Mouse (Mus musculus) stomach, postnatal 0 days (tissue): Measurements from ENCODE around the gene Mroh2b. TPM values are rescaled to one million over a fixed set of nuclear protein-coding genes. Genes with fewer than 3 reads are reported as not detected.

Source experiments
- ATAC-seq: fragments of 200-750 bp; cut with Nextera tagmentation; 2 replicates; pipeline ENCODE4 v1.8.0; 2017; ENCODE audit not compliant: low FRiP score, low TSS enrichment
- DNase-seq: peaks from one replicate; pipeline ENCODE4 v3.0.0-alpha.2; 2016; ENCODE audit warnings: low spot score
- H3K27ac ChIP-seq: fragments of 300-500 bp; sonication (generic); replicated peaks from 2 replicates; pipeline ENCODE4 v1.5.1; 2014; ENCODE audit warnings: mild to moderate bottlenecking, control low read depth
- H3K27me3 ChIP-seq: fragments of 300-500 bp; sonication (generic); 2 replicates; pipeline ENCODE4 v1.6.1; 2014; ENCODE audit warnings: low read length; ENCODE audit not compliant: control insufficient read depth, insufficient read depth
- H3K36me3 ChIP-seq: fragments of 300-500 bp; sonication (generic); 2 replicates; pipeline ENCODE4 v1.6.1; 2014; ENCODE audit warnings: low read length, mixed read lengths; ENCODE audit not compliant: control insufficient read depth, insufficient read depth
- H3K4me1 ChIP-seq: fragments of 300-500 bp; sonication (generic); replicated peaks from 2 replicates; pipeline ENCODE4 v1.6.1; 2014; ENCODE audit warnings: antibody characterized with exemption; ENCODE audit not compliant: control insufficient read depth, insufficient read depth
- H3K4me2 ChIP-seq: fragments of 300-500 bp; sonication (generic); replicated peaks from 2 replicates; pipeline ENCODE4 v1.6.1; 2014; ENCODE audit warnings: low read depth, mild to moderate bottlenecking, control low read depth, moderate library complexity
- H3K4me3 ChIP-seq: fragments of 300-500 bp; sonication (generic); 2 replicates; pipeline ENCODE4 v1.5.1; 2014; ENCODE audit warnings: low read depth, low read length, control low read depth
- H3K9ac ChIP-seq: fragments of 300-500 bp; sonication (generic); 2 replicates; pipeline ENCODE4 v1.6.1; 2014; ENCODE audit warnings: mild to moderate bottlenecking, low read length, control low read depth, mixed read lengths
- H3K9me3 ChIP-seq: fragments of 300-500 bp; sonication (generic); 2 replicates; pipeline ENCODE4 v1.6.1; 2016; ENCODE audit warnings: low read length; ENCODE audit not compliant: control insufficient read depth
- CTCF ChIP-seq: IDR thresholded peaks from 2 replicates; pipeline ENCODE4 v1.5.1; 2016; ENCODE audit warnings: antibody characterized with exemption, low read depth, mild to moderate bottlenecking, moderate library complexity
- EP300 ChIP-seq: optimal IDR thresholded peaks from 2 replicates; pipeline ENCODE3; 2016; ENCODE audit warnings: antibody characterized with exemption
- WGBS: fragments of 180-500 bp; shearing (Covaris S2); extraction: QIAGEN DNeasy Blood & Tissue Kit; methylation state at CpG from one replicate; pipeline ENCODE4 v1.1.7; 2014; 5-methylcytosine and 5-hydroxymethylcytosine counted together
- polyA plus RNA-seq: library from polyadenylated mRNA; unstranded; fragments of >200 nt; fragmentation: Nextera tagmentation; extraction: Ambion mirVana; gene quantifications from 2 replicates; pipeline ENCODE4 v1.2.1, GENCODE M21; 2015

The Mroh2b gene
- not detected in 2 replicates for polyA plus RNA-seq

DNA sequence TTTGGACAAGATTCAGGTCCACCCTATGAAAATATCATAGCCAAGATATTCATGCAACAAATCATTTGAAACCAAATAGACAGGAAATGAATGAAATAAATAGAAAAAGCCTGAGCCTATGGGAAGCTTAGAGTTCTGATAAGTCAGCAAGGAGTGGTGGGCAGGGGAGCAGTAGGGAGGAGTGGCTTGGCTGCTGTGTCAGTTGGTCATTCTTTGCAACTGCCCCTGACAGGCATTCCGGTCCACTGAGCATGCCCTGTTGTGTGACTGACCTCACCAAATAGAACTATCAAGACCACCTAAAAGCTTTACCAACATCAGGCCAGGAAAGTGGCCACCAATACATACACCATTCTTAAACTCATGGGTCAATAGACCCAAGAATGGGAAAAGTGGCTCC, at the start of gene Mroh2b:
Mroh2b (plus strand) TSS at position 301 of the 400 bp plus-strand sequence.
- Histone ChIP-seq H3K27me3 (no peaks in the 10 kb centered on the region), H3K9me3 (no peaks in the 10 kb centered on the region), H3K36me3 (no peaks in the 10 kb centered on the region), H3K4me2 (no peak within 1 kb of the TSS), H3K4me1 (no peaks in the 10 kb centered on the region), H3K4me3 (no peak within 1 kb of the TSS), H3K9ac (no peak within 1 kb of the TSS), H3K27ac (no peak within 1 kb of the TSS)
- 80% methylated on average over 1 of the region's 1 CpGs for WGBS
- TF ChIP-seq CTCF: no peak
- TF ChIP-seq EP300: no peak
- ATAC-seq (no peak), DNase-seq (no peak)

DNA sequence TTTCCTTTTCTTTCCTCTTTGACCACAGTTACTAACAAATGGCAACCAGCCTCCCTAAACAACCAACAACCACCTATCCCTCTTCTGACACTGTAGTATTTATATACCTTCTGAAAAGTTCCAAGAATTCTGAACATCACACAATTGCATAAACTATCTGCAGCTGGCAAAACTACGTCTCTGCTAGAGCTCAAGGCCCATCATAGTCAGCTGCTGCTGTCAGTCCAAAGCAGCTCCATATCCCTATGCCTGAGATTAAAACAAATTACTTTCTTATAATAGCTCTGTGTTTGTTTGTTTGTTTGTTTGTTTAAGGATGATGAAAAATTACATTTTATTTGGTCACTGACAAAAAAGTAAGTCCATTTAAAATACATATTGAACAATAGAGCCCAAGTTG, 48.5 kb upstream of the Mroh2b start:
- Histone ChIP-seq H3K27ac (no peak overlapping the region), H3K9ac (no peak overlapping the region), H3K4me3 (no peak overlapping the region), H3K27me3 (no peaks in the 10 kb centered on the region), H3K36me3 (no peaks in the 10 kb centered on the region), H3K4me2 (no peak overlapping the region), H3K9me3 (no peaks in the 10 kb centered on the region), H3K4me1 (no peaks in the 10 kb centered on the region)
- DNase-seq (no peak), ATAC-seq (no peak)
- TF ChIP-seq CTCF: no peak
- TF ChIP-seq EP300: no peak
- WGBS: 82% methylated on average over 1 of the region's 1 CpGs

DNA sequence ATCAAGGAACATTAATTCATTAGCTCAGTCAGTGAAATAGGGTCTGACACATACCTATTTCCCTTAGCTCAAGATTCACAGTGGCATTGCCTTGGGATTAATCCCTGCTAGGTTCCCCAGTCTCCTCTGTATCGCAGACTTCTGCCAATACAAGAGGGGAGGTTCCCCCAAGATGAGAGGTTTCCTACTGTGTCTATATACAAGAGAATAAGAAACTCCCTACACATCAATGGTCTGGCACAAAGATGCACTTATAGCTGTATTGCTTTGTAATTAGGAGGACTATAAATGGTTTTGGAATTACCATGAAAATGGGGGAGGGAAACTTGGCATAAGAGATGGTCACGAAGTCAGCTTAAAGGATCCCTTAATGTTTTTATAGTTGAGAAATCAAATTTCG, 3.6 kb upstream of the Mroh2b start:
- 73% methylated on average over 3 of the region's 3 CpGs for WGBS
- Histone ChIP-seq H3K4me2 (no peak overlapping the region), H3K27ac (no peak overlapping the region), H3K27me3 (no peaks in the 10 kb centered on the region), H3K9me3 (no peaks in the 10 kb centered on the region), H3K4me1 (no peaks in the 10 kb centered on the region), H3K36me3 (no peaks in the 10 kb centered on the region), H3K9ac (no peak overlapping the region), H3K4me3 (no peak overlapping the region)
- TF ChIP-seq EP300 (no peak), CTCF (no peak)
- no peak for ATAC-seq
- no peak for DNase-seq

DNA sequence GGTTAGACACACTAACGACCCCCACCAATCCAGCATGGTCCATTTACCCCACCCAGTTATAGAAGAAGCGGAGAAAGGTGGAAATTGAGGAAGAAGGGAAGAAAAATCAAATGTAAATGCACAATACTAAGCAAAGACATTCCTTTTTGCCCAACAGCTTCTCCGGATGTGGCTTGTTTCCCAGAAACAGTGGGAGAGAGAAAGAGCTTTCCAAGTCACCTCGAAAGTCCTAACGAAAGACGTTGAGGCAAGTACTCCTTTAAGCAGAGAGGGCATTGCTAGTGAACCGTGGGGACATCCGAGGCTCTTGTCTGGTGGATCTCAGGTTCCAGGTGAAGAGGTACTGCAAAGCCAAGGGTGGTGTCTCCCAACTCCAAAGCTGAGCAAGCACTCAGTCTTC, 36.2 kb downstream of the Mroh2b start:
- TF ChIP-seq CTCF (no peak), EP300 (no peak)
- no peak for ATAC-seq
- H3K27ac ChIP-seq: no peak overlapping the region
- no peaks in the 10 kb centered on the region for H3K27me3 ChIP-seq
- no peaks in the 10 kb centered on the region for H3K36me3 ChIP-seq
- no peak overlapping the region for H3K9ac ChIP-seq
- H3K9me3 ChIP-seq: no peaks in the 10 kb centered on the region
- H3K4me3 ChIP-seq: no peak overlapping the region
- DNase-seq: no peak
- H3K4me2 ChIP-seq: no peak overlapping the region
- WGBS: 82% methylated on average over 8 of the region's 8 CpGs
- no peaks in the 10 kb centered on the region for H3K4me1 ChIP-seq

DNA sequence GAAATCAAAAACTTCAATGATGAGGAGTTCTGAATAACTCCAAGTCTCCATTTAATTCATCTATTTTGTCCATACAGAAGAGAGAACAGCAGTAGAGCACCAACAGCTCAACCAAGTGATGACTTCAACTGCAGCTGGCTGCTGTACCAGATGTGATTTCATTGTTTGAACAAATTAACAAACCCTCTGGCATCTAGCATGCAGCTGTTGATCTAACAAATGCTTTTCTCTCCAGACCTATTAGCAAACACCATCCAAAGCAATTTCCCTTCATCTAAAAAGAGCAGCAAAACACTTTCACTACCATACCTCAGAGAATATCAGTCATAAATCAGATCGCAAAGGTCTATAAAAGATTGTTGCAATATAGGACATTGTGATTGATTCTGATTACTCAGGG, 74.8 kb downstream of the Mroh2b start:
- no peak overlapping the region for H3K4me3 ChIP-seq
- ATAC-seq: no peak
- H3K4me2 ChIP-seq: no peak overlapping the region
- no peak overlapping the region for H3K27ac ChIP-seq
- H3K36me3 ChIP-seq: no peaks in the 10 kb centered on the region
- no peak for DNase-seq
- no peaks in the 10 kb centered on the region for H3K27me3 ChIP-seq
- 74% methylated on average over 1 of the region's 1 CpGs for WGBS
- H3K4me1 ChIP-seq: no peaks in the 10 kb centered on the region
- no peaks in the 10 kb centered on the region for H3K9me3 ChIP-seq
- TF ChIP-seq EP300 (no peak), CTCF (no peak)
- no peak overlapping the region for H3K9ac ChIP-seq

DNA sequence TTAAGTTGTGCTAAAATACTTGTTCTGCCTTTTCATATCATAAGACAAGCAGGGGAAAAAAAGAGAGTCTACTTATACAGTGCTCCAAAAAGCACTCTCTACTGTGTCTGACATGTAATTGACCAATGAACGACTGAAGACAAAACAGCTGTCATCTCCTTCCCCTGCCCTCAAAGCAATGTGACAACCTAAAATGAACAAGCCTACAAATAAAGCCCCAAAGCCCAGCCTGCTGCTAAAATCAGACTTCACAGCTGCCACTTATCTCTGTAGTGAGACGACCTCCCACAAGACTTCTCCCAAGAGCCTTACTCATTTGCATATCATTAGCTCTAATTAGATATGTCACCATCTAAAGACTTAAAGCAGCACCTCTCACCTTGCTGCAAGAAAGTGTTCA, 104.4 kb downstream of the Mroh2b start:
- no peak overlapping the region for H3K9ac ChIP-seq
- no peaks in the 10 kb centered on the region for H3K36me3 ChIP-seq
- no peak overlapping the region for H3K4me3 ChIP-seq
- WGBS: 35% methylated on average over 2 of the region's 2 CpGs
- DNase-seq (no peak), ATAC-seq (no peak)
- H3K4me2 ChIP-seq: no peak overlapping the region
- no peaks in the 10 kb centered on the region for H3K4me1 ChIP-seq
- TF ChIP-seq CTCF: no peak
- no peak for TF ChIP-seq EP300
- no peaks in the 10 kb centered on the region for H3K27me3 ChIP-seq
- no peaks in the 10 kb centered on the region for H3K9me3 ChIP-seq
- no peak overlapping the region for H3K27ac ChIP-seq
